Mouse (Mus musculus) cerebellum, adult 2 months (tissue): Measurements from ENCODE around the gene Ldb1.

Experiments
- CTCF ChIP-seq: fragments of 200-500 bp; IDR thresholded peaks from 2 replicates; pipeline ENCODE4 v1.5.1; 2011; ENCODE audit warnings: low read depth, mild to moderate bottlenecking, control low read depth, low read length, moderate library complexity, borderline replicate concordance; ENCODE audit not compliant: insufficient read depth
- POLR2A ChIP-seq: fragments of 200-500 bp; IDR thresholded peaks from 2 replicates; pipeline ENCODE4 v1.6.1; 2011; ENCODE audit warnings: low read length, control low read depth, borderline replicate concordance; ENCODE audit not compliant: insufficient read depth

GRCm38 (mm10) chr19:46029652-46030051 lies 15.4 kb downstream of the Ldb1 start:
- no peak for TF ChIP-seq CTCF
- TF ChIP-seq POLR2A = no peak
